Mouse (Mus musculus) T-cell, adult 2 months (primary cell): Measurements from ENCODE around the gene Tmem236.
"Not testable (repeated sequence)": the region's sequence is repeated elsewhere in the genome, so short reads cannot be mapped to it uniquely, and the experiment has no call there.

Source experiments
- DNase-seq: peaks from one replicate; pipeline ENCODE4 v3.0.0; 2022; ENCODE audit warnings: low spot score

The Tmem236 gene

DNA sequence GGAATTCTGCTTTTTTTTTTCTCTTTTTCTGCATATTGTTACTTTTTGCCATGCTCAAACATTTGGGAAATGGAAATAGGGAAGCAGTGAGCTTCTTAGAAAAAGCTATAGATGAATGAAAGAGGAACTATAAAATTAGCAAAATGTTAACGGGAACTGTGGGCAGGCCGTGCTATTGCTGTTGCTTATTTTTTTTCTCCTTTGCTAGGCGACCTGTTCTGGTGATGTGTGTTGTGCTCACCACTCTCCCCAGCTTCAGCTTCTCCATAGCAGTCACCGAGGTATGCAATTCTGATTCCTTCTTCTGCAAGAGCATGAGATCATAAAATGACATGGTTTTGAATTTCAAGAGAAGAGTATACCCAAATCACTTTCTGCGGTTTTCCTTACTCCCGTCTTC, 17.7 kb downstream of the Tmem236 start:
- no peak for DNase-seq

DNA sequence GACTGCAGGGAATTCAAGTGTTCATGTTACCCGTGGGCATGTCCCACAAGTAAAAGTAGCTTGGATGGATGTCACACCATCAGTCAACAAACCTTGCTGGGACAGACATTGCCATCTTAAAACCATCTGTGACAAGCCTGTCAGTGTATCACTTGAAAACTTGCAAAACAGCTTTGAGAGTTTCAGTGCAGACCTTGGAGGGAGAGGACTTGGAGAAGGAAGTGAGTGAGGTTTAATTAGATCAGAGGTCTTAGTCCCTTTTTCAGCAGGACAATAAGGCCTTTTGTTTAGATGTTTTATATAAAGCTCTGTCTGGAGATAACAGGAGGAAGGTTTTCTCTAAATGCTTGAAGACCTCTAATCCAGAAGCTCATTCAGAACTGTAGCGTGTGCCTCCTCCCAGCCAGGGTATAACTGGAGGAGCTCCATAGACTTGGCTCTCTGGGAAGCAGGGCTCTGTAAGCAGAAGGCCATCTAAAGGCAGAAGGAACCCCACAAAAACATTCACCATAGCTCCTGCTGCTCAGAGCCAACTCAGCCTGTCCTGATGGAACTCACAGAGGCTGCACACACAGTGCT, 24.1 kb downstream of the Tmem236 start:
- DNase-seq: not testable (repeated sequence)

DNA sequence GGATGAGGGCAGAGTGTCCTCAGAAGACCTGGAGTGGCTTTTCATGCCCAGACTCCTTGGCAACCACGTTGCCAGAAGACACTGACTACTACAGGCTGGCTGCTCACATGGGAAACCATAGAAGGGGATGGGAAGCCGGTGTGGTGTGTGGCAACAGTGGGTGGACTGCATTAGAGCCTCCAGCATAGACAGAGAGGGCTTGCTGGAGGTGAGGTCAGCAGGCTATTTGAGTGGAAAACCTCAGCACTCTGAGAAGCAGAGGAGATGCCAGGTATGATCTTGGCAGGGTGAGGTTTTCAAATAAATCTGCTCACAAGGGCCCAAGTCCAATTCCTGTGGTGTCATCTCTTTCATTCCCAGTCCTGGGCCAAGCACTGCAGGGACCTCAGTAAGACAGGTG, 25.3 kb downstream of the Tmem236 start:
- no peak for DNase-seq

DNA sequence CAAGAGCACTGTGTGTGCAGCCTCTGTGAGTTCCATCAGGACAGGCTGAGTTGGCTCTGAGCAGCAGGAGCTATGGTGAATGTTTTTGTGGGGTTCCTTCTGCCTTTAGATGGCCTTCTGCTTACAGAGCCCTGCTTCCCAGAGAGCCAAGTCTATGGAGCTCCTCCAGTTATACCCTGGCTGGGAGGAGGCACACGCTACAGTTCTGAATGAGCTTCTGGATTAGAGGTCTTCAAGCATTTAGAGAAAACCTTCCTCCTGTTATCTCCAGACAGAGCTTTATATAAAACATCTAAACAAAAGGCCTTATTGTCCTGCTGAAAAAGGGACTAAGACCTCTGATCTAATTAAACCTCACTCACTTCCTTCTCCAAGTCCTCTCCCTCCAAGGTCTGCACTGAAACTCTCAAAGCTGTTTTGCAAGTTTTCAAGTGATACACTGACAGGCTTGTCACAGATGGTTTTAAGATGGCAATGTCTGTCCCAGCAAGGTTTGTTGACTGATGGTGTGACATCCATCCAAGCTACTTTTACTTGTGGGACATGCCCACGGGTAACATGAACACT, 26.6 kb downstream of the Tmem236 start:
- not testable (repeated sequence) for DNase-seq

DNA sequence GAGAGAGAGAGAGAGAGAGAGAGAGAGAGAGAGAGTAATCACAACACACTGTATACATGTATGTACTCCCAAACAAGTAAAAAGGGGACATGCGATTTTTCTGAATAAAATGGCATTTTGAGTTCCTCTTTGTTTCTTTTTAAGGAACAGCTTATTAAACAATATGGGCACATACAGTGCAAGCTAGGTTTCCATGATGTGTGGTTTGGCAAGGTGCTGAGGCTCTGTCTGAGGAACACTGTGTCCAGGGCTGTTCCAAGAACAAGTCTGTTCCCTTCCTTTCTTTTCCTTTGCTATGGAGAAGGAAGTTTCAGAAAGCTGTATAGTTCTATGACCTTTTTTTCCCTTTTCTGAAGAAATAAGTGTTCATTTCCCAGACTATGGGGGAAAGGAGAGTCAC, 30.0 kb downstream of the Tmem236 start:
- DNase-seq: no peak

DNA sequence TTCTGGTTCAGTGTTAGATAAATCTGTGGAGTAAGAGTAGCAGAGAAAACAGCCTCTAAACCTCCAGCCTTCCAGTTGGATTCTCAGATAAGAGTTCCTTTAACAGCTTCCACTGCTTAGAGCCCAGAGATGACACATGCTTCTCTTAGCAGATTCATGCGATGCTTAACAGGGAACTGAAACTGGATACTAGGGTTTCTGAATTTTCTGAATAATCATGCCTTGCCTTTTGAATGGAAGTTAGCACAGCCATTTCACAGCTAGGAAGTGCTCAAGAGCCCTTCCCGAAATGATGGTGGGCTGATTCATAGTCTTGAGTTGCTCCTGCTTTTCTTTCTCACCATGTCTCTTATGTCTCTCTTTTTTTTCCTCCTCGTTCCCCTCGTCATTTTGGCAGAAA, 32.5 kb downstream of the Tmem236 start:
- no peak for DNase-seq

DNA sequence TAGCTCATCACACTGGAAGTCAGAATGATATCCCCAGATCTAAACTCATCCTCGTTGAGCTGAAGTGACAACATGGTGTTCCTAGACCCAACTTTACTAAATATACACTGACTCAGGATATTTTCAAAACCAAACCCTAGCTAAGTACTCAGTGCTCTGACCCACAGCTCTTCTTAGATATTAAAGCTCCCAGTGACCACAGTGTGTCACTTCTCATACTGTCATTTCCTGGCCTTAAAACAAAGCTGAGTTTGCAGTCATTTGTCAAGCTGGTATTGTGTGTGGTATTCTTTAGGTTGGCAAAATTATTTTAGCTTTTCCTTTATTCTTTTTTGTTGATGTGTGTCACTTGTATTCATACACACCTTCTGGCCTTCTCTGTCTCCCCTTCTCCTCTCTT, 36.4 kb downstream of the Tmem236 start:
- no peak for DNase-seq

DNA sequence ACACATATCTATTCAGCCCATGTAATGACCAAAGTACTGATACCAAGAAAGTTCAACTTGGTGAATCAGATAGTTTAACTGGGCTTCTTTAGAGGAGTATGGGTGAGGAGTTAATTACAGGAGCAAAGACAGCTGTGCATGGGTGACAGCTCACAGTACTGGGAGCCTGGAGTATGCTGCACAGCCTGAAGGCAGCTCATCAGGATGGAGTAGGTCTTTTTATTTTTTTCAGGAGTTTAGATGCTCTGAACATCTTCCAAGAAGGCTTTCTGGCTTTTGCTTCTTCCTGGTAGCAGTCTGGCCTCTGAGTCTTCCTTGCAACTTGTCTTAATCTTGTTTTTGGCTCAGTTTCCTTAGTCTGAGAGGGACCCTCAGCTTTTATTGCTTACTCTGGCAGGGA, 37.3 kb downstream of the Tmem236 start:
- DNase-seq: no peak

DNA sequence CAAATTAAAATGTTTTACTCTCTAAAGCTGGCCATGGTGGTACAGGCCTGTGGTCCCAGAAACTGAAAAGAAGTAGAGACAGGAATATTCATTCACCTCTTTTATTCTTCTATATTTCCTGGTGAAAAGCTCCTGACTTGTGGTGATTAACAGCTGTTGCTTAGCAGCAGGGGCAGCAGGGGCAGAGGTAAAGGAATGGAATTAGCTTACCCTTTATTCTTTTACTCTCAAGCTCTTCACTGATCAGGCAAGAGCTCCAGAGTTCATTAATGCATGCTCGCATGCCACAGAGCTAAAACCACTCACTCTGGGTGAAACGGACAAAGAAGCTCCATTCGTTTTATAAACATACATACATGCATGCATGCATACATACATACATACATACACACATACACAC, 40.4 kb downstream of the Tmem236 start:
- DNase-seq: no peak

DNA sequence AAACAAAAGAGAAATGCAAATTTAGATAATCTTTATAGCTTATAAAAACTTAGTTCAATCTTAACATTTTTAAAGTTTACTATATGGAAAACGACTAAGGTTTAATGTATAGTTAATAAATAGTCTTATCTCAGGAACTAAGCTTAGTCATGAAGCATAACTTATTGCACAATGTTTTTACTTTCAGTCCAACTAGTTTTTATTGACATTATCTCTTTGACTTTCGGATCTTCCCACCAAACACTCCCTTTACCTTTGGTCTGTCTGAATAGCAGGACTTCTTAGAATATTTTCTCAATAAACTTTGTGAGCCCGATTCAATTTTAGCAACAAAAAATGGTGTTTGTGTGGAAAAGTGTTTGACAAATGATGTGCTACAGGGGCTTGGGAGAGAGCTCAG, 42.3 kb downstream of the Tmem236 start:
- no peak for DNase-seq

DNA sequence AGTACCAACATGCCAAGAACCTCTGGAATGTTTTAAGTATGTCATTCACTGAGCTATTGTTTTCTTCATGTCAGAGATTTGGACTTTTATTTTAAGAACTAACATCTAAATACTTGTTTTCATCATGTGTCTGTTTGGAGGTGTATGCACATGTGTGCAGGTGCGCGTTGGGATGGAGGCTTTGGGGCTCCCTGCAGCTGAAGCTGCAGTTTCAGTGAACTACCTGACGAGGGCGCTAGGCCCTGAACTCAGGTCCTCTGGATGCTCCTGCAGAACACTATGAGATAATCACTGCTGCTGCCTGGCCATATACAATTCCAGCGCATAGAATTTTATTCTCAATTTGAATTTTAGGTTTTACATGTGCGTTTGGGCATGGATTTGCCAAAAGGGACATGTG, 43.8 kb downstream of the Tmem236 start:
- DNase-seq: no peak

DNA sequence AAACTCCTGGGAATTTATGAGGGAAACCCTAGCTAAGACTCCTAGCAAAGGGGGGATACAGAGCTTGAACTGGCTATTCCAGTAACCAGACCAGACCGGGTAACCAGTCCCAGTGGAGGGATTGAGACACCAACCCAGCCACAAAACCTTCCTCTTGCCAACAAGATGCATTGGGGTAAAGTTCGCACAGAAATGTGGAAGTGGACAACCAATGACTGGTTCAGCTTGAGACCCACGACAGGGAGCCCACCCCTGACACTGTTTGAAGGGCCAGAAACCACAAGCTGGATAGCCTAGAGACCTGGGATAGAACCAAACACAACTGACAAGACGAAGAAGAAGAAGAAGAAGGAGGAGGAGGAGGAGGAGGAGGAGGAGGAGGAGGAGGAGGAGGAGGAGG, 50.1 kb downstream of the Tmem236 start:
- DNase-seq: no peak

DNA sequence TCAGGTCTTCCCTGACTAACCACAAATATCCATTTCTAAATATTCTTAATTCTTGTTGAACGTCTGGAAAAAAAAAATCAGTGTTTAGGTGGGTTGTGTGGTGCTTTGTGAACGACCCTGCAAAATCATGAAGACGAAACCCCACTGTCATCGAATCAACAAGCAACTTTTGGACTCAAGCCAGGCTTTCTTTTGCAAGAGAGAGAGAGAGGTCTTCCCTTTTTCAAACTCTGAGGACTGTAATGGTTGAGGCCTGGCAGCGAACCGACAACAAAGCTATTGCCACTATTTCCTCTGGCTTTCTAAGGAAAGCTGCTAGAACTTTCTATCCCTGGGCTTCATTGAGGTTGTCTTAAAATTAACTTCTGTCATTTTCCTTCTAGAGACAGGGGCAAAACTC, 54.2 kb downstream of the Tmem236 start:
- DNase-seq: no peak

DNA sequence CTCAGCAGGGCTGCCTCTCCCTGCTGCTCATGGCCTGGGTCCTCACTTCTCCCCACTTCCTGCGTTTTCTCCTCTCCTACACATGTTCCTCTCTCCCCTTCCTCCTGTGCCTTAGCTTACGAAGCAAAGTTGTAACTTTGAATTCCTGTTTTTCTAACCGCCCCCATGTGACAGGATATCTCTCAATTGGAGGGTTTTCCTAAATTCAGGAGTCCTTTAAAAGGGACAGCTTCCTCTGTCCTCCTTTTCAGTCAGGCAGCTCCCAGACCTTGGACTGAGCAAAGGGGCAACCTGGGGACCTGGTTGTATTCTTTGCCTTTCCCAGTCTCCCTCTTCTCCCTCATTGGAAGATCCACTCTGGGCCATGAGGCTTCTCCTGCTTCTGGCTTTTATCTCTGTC, 54.8 kb downstream of the Tmem236 start, which contains the start of gene Mrc1:
Gene Mrc1, plus strand, starts transcription at position 244 of the 400 bp plus-strand sequence.
- no peak for DNase-seq

DNA sequence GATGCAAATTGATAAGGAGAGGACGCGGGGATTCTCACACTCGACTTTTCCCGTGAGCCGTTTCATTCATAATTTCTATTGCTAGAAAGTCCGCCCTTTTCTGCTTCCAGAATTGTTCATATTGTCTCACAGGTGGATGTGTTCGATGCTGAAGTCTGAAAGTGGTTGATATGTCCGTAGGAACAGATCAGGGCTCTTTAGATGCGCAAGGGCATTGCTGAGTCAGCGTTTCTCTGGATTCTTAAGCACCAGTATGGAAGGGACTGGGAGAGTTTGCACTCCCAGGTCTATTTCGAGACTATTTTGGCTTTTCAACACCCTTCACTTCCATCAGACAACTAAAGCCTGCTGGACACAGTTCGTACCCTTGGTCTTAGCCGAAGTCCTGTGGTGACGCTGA, 55.7 kb downstream of the Tmem236 start:
- no peak for DNase-seq

DNA sequence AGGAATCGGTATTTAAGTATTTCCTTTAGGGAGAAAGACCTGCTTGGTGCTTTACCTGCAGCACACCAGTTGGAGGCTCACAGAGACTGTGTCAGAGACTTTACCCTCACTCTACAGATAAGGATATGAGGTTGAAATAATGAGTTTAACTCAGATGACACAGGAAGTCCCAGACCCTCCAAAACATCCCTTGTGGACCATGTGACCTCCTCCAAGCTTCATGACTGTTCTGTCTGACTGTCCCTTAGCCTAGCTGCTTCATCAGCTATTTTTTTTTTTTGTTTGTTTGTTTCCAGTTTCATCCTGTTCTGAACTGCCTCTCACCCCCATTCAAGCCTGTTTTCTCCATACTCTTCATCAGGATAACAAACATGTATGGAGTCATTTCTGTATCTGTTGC, 58.6 kb downstream of the Tmem236 start:
- DNase-seq: no peak

DNA sequence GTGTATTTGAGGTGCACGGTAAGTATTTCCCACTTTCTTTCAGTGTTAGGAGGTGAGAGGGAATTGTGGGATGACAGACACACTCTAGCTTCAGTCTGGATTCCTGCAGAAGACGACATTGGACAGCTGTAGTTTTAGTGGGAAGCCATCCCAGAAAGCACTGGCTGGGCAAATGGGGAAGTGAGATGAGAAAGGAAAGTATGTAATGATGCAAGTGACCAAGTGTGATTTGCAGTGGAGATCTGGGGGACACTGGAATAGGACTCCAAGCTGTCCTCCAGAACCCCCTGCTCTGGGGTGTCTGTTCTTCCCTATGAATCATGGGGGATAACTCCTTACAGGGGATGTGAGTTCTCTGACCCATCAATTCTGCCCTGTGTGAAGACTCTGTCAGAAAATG, 59.7 kb downstream of the Tmem236 start:
- DNase-seq: no peak

DNA sequence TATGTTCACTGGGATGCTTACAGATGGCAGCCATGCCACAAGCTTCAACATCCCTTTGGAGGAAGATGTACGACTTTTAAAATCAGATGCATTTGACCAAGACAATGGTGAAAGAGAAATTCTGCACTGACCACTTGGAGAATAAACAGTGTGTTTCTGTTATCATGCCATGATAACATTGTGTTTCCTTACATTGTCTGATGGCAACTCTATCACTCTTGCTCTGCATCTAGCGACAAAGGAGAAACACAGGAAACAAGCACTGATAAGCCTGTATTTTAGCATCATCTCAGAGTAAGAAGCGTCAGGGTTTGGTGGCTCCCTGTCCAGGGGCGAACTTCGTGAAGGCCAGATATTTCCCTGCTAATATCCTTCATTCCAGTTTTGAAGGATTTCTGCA, 61.0 kb downstream of the Tmem236 start:
- DNase-seq: no peak

DNA sequence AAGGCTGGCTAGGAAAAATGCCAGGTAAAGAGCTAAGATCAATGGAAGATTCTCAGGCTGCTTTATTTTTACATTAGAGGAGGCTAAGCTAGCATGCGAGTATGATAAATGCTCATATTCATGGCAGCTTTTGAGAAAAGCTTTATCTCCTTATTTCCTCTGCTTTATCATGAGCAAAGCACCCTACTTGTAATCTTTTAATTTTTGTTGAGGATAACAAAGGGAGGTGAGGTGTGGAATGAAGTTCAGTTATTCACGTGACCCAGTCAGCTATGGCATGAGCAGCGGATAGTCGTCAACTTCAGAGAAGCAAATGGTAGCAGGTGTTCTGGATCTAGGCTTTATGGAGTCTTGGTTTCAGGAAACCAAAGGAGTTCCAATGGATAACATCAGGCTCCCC, 62.6 kb downstream of the Tmem236 start:
- DNase-seq: no peak

DNA sequence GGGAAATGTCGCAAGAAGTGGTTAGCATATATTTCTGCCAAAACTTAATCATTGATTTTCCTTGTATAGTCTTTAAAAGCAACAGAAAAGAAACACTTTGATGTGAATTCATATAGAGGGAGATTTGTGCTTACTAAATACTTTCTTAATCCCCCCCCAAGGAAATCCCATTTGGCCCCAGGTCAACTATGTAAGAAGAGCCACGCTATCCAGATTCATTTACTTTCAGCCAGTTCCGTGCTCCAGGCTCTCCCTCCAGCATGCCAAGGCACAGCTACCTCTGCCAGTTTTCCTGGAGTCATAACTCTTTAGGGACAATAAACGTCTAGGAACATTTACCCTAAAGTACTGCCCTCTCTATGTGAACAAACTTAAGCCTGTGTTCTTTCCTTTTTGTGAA, 63.4 kb downstream of the Tmem236 start:
- no peak for DNase-seq

DNA sequence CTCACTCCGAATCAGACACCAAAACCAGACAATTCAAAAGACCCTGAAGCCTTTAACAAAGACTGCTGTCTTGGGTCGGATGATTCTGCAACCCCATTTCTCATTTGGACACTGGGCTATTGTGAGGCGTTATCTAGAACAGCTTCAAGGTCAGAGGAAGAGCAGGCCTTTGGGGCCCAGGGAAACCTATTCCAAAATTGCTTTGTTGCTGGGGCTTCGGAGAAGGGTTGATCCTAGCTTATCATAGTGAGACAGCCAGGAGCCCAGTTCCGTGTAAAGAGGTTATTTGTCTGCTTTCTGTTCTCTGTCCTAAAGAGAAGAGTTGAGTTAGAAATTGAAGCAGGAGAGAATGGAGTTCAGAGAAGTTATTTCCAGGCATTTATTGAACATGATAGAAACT, 64.8 kb downstream of the Tmem236 start:
- DNase-seq: no peak

DNA sequence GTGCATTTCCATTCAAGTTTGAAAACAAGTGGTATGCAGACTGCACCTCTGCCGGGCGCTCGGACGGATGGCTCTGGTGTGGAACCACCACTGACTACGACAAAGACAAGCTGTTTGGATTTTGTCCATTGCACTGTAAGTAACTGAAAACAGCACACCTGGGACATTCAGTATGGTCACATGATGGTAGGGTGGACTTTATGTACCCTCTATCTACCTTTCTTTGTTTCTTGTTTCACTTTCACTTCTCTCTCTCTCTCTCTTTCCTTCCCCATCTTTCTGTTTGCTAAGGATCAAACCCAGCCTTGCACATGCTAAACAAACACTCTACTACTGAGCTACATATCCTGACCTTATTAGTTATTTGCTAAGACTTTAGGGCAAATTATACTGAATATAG, 69.8 kb downstream of the Tmem236 start:
- DNase-seq: no peak

DNA sequence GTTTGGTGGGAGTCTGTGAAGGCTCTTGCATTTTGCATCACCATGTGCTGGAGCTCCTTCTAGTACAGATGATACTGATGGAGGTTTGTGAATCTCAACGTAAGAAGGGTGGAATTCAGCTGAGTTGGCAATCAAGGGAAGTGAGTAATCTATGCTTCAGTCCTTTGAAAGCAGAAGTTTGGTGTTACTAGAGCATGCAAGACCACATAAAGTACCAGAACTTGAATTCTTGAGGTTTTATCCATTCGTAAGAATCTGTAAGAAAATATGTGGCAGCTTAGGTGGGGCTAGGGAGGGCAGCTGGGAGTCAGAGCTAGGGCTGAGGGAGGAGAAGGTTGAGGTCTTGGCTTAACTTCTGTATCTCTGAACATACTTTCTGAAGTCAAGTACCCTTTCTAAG, 70.3 kb downstream of the Tmem236 start:
- no peak for DNase-seq

DNA sequence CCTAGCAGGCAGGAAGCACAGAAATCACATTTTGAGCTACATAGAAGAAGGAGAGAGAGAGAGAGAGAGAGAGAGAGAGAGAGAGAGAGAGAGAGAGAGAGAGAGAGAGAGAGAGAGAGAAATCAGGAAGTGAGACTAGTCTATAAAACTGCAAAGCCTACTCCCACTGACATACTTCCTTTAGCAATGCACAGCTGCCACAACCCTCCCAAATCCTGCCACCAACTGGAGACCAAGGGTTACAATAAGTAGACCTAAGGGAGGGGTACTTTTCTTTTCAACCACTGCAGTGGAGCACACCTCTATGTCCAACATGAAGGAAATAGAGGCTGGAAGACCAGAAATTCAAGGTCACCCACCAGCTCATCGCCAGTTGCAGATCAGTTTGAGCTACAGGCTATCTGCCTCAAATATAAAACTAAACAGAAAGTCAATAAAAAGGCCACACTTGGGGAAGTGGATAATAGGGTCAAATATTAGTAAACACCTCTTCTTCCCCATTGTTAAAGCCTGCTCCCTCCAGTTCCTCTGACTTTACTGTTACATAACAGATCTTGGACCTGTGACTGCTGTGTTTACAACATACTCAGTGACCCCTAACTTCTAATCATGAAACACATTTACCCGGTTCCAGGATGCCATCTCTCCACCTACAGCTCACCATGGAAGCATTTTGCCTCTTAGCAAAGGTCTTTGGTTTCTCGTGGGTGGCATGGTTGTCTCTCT, 75.7 kb downstream of the Tmem236 start:
- no peak for DNase-seq
